ENCODE assay signal across 12 mouse cellular contexts in genomic region chr6:108665587-108665986, GRCm38 (mm10). TPM values are rescaled to one million over a fixed set of nuclear protein-coding genes. Genes with fewer than 3 reads are reported as not detected.
DNase-seq lines count a peak whose midpoint lies in the region; ATAC-seq and TF ChIP-seq lines count a peak whose summit lies in the region.
"Had no signal": no experiment of that assay in that cellular context is flagged by ENCODE, and none has a peak within 500 bp of the region (broad histone marks: within the 10 kb centered on the region; RNA-seq: fewer than 3 reads in every experiment).

No protein-coding gene starts in this region.

- TF ChIP-seq POLR2A in liver, adult 2 months (IDR thresholded peaks at IDR 0.05; ENCODE audit: extremely low read depth, insufficient read depth, low read length): no peak
- no peak; the same call in 1 of the 2 replicates for TF ChIP-seq POLR2A in CH12.LX (IDR thresholded peaks at IDR 0.05; ENCODE audit: low read depth, low read length)
- no peak for TF ChIP-seq POLR2A in cortical plate, adult 2 months (IDR thresholded peaks at IDR 0.05; ENCODE audit: extremely low read depth, insufficient read depth, low read length)

- TF ChIP-seq CTCF in liver, adult 2 months (IDR thresholded peaks at IDR 0.05; ENCODE audit: low read depth, low read length): no peak
- TF ChIP-seq CTCF in CH12.LX (conservative IDR thresholded peaks at IDR 0.05 in 1 of 2, IDR thresholded peaks at IDR 0.05 in 1 of 2; ENCODE audit: low read depth in 2 of 2, low read length in 2 of 2): no peak
- TF ChIP-seq CTCF in cortical plate, adult 2 months (IDR thresholded peaks at IDR 0.05; ENCODE audit: extremely low read depth, insufficient read depth, low read length): no peak

- peaks cover 34% of the 10 kb centered on the region for H3K36me3 ChIP-seq in liver, adult 2 months (ENCODE audit: control insufficient read depth, insufficient read depth, low read length)
- peaks cover 3% of the 10 kb centered on the region; the same call in 1 of the 2 replicates for H3K36me3 ChIP-seq in liver, embryonic 11.5 days (ENCODE audit: control insufficient read depth, insufficient read depth, low read length)
- H3K36me3 ChIP-seq in CH12.LX (replicated peaks in 1 of 2; ENCODE audit: control insufficient read depth in 1 of 2, insufficient read depth in 1 of 2, low read length in 1 of 2): peaks cover 29 to 48% of the 10 kb centered on the region in 2 experiments
- H3K36me3 ChIP-seq in stomach, embryonic 16.5 days (ENCODE audit: control insufficient read depth, insufficient read depth, low read length): no peaks in the 10 kb centered on the region; the same call in 1 of the 2 replicates
- no peaks in the 10 kb centered on the region for H3K36me3 ChIP-seq in neural tube, embryonic 15.5 days
- H3K36me3 ChIP-seq: hindbrain, embryonic 15.5 days had no signal

- no peaks in the 10 kb centered on the region for H3K9me3 ChIP-seq in liver, embryonic 11.5 days (ENCODE audit: control insufficient read depth, low read length)
- H3K9me3 ChIP-seq in CH12.LX (replicated peaks; ENCODE audit: low read length): no peaks in the 10 kb centered on the region
- no peaks in the 10 kb centered on the region for H3K9me3 ChIP-seq in stomach, embryonic 16.5 days (replicated peaks; ENCODE audit: control insufficient read depth, low read length)
- H3K9me3 ChIP-seq in neural tube, embryonic 15.5 days (replicated peaks): no peaks in the 10 kb centered on the region
- H3K9me3 ChIP-seq: forebrain, embryonic 12.5 days; hindbrain, embryonic 15.5 days had no signal

- no peak for DNase-seq in liver, adult 2 months (ENCODE audit: extremely low read depth, low read depth, low spot score)
- DNase-seq in liver, embryonic 11.5 days (ENCODE audit: low spot score): no peak
- no peak for DNase-seq in CH12.LX (ENCODE audit: extremely low read depth)
- no peak for DNase-seq in gastrocnemius, postnatal 14 days
- DNase-seq: cerebellum, adult 2 months; lung, embryonic 14.5 days; right cerebral cortex, postnatal 4 days had no signal

- no peak for TF ChIP-seq RAD21 in CH12.LX (IDR thresholded peaks at IDR 0.05; ENCODE audit: low read depth, low read length)

- peaks cover 19% of the 10 kb centered on the region for H3K4me1 ChIP-seq in liver, adult 2 months (ENCODE audit: control insufficient read depth, insufficient read depth, low read length)
- H3K4me1 ChIP-seq in liver, embryonic 11.5 days (replicated peaks; ENCODE audit: control insufficient read depth, insufficient read depth, low read length): peaks cover 15% of the 10 kb centered on the region
- H3K4me1 ChIP-seq in CH12.LX (ENCODE audit: control insufficient read depth in 1 of 2, insufficient read depth in 2 of 2): peaks cover 6 to 36% of the 10 kb centered on the region in 2 experiments; a peak in 3 of 4 replicates
- H3K4me1 ChIP-seq in cortical plate, adult 2 months (ENCODE audit: control insufficient read depth, insufficient read depth, low read length): peaks cover 11% of the 10 kb centered on the region; the same call in 1 of the 2 replicates
- peaks cover 43% of the 10 kb centered on the region for H3K4me1 ChIP-seq in stomach, embryonic 16.5 days (ENCODE audit: control insufficient read depth, insufficient read depth, low read length)
- peaks cover 36% of the 10 kb centered on the region for H3K4me1 ChIP-seq in neural tube, embryonic 15.5 days

- 59% methylated on average over 5 of the region's 5 CpGs for WGBS in liver, adult 2 months
- 71% methylated on average over 5 of the region's 5 CpGs for WGBS in liver, embryonic 11.5 days
- WGBS in stomach, embryonic 16.5 days: 61% methylated on average over 5 of the region's 5 CpGs
- 77% methylated on average over 5 of the region's 5 CpGs for WGBS in neural tube, embryonic 15.5 days

- no peak overlapping the region for H3K4me2 ChIP-seq in liver, embryonic 11.5 days
- peak overlapping the region; percentile 93 for H3K4me2 ChIP-seq in CH12.LX (ENCODE audit: insufficient read depth, low read depth, poor library complexity, severe bottlenecking)
- no peak overlapping the region for H3K4me2 ChIP-seq in stomach, embryonic 16.5 days (ENCODE audit: low read depth, low read length)
- no peak overlapping the region for H3K4me2 ChIP-seq in neural tube, embryonic 15.5 days
- H3K4me2 ChIP-seq: forebrain, embryonic 12.5 days; hindbrain, embryonic 15.5 days; lung, embryonic 14.5 days had no signal

- peak overlapping the region; percentile 4; the same call in 1 of the 2 replicates for H3K27ac ChIP-seq in liver, adult 2 months (replicated peaks; ENCODE audit: insufficient read depth, low read depth, low read length)
- H3K27ac ChIP-seq in liver, embryonic 11.5 days (ENCODE audit: low read depth, low read length): no peak overlapping the region
- H3K27ac ChIP-seq in CH12.LX (ENCODE audit: insufficient read depth, low read depth): peak overlapping the region; percentile 74
- no peak overlapping the region for H3K27ac ChIP-seq in cortical plate, adult 2 months (ENCODE audit: insufficient read depth, low read length)
- peak overlapping the region; percentile 46; the same call in 1 of the 2 replicates for H3K27ac ChIP-seq in stomach, embryonic 16.5 days (ENCODE audit: low read length)
- H3K27ac ChIP-seq in neural tube, embryonic 15.5 days (replicated peaks): no peak overlapping the region
- H3K27ac ChIP-seq: forebrain, embryonic 12.5 days; hindbrain, embryonic 15.5 days had no signal

- ATAC-seq in liver, embryonic 11.5 days (replicated peaks; ENCODE audit: low FRiP score): no peak
- ATAC-seq in stomach, embryonic 16.5 days (ENCODE audit: insufficient read depth, low FRiP score): no peak
- no peak for ATAC-seq in neural tube, embryonic 15.5 days (ENCODE audit: low FRiP score)

- H3K9ac ChIP-seq in liver, adult 2 months (ENCODE audit: low read depth, low read length): peak overlapping the region; percentile 8
- H3K9ac ChIP-seq in liver, embryonic 11.5 days (ENCODE audit: low read depth, low read length): no peak overlapping the region
- peak overlapping the region; percentile 97 for H3K9ac ChIP-seq in CH12.LX (ENCODE audit: insufficient read depth, low read depth)
- H3K9ac ChIP-seq in stomach, embryonic 16.5 days (ENCODE audit: low read length): no peak overlapping the region
- H3K9ac ChIP-seq in neural tube, embryonic 15.5 days (replicated peaks): no peak overlapping the region
- H3K9ac ChIP-seq: forebrain, embryonic 12.5 days; hindbrain, embryonic 15.5 days; lung, embryonic 14.5 days had no signal

- no peak for TF ChIP-seq EP300 in CH12.LX (IDR thresholded peaks at IDR 0.05; ENCODE audit: low read length)

- in situ Hi-C loops in CH12.LX (cut with MboI; ENCODE audit: low pct_ligation_motif_present, low pct_unique_long_range_greater_than_20kb, low sequenced_read_pairs): loop anchor here (5.0 kb wide), 1 partner anchor 37 kb away; no protein-coding TSS in a partner anchor

- H3K79me2 ChIP-seq in liver, adult 2 months (ENCODE audit: control insufficient read depth, insufficient read depth, low read length): no peaks in the 10 kb centered on the region; the same call in 1 of the 2 replicates
- peaks cover 52% of the 10 kb centered on the region for H3K79me2 ChIP-seq in CH12.LX (replicated peaks; ENCODE audit: control insufficient read depth, extremely low read depth, insufficient read depth, poor library complexity, severe bottlenecking)

- dilution Hi-C loops in CH12.LX (cut with MboI; ENCODE audit: extremely low pct_ligation_motif_present, extremely low pct_unique_long_range_greater_than_20kb, low sequenced_read_pairs): no loop called here

- no peak overlapping the region for H3K4me3 ChIP-seq in liver, adult 2 months (ENCODE audit: insufficient read depth, low read depth, low read length)
- no peak overlapping the region for H3K4me3 ChIP-seq in liver, embryonic 11.5 days (ENCODE audit: low read depth, low read length)
- peak overlapping the region; percentile 63 to 99 (median 64) for H3K4me3 ChIP-seq in CH12.LX (replicated peaks in 1 of 3; ENCODE audit: low read depth in 2 of 3, low read length in 2 of 3, poor library complexity in 1 of 3)
- H3K4me3 ChIP-seq in cortical plate, adult 2 months (ENCODE audit: insufficient read depth, low read length): peak overlapping the region; percentile 30
- no peak overlapping the region for H3K4me3 ChIP-seq in stomach, embryonic 16.5 days (replicated peaks; ENCODE audit: low read length)
- no peak overlapping the region for H3K4me3 ChIP-seq in neural tube, embryonic 15.5 days (replicated peaks)
- H3K4me3 ChIP-seq: forebrain, embryonic 12.5 days; hindbrain, embryonic 15.5 days had no signal

- no peaks in the 10 kb centered on the region for H3K27me3 ChIP-seq in liver, adult 2 months (ENCODE audit: control insufficient read depth, insufficient read depth, low read length)
- peaks cover 21% of the 10 kb centered on the region for H3K27me3 ChIP-seq in liver, embryonic 11.5 days (replicated peaks; ENCODE audit: control insufficient read depth, insufficient read depth, low read length)
- H3K27me3 ChIP-seq in CH12.LX (replicated peaks): no peaks in the 10 kb centered on the region
- H3K27me3 ChIP-seq in stomach, embryonic 16.5 days (ENCODE audit: control insufficient read depth, insufficient read depth, low read length): no peaks in the 10 kb centered on the region
- H3K27me3 ChIP-seq in neural tube, embryonic 15.5 days (replicated peaks): 0 out of 2 replicates have a peak, but pooled peaks cover 5% of the 10 kb centered on the region

- intact Hi-C loops in gastrocnemius, postnatal 14 days (cut with DNase I; ENCODE audit: low total_unique reads): no loop called here

TF ChIP-seq in CH12.LX, 34 proteins besides CTCF, POLR2A, EP300 and RAD21 (continues in another document):
- TF ChIP-seq BHLHE40 (IDR thresholded peaks at IDR 0.05; ENCODE audit: low read depth, low read length): no peak
- peak; percentile 52 for TF ChIP-seq ETS1 (conservative IDR thresholded peaks at IDR 0.05; ENCODE audit: low read depth, low read length)
- TF ChIP-seq SMC3 (IDR thresholded peaks at IDR 0.05; ENCODE audit: low read depth, low read length): no peak
- TF ChIP-seq JUND (conservative IDR thresholded peaks at IDR 0.05; ENCODE audit: low read depth, low read length): no peak
- no peak for TF ChIP-seq MXI1 (IDR thresholded peaks at IDR 0.05; ENCODE audit: low read depth, low read length)
- no peak for TF ChIP-seq NELFE (IDR thresholded peaks at IDR 0.05; ENCODE audit: low read depth, low read length)
- TF ChIP-seq UBTF (IDR thresholded peaks at IDR 0.05; ENCODE audit: low read depth, low read length): no peak

RNA-seq across cellular contexts. Expression of gene Bhlhe40, which starts 5.2 kb away (rescaled TPM):
- total RNA-seq in liver, adult 2 months (2014; rRNA removed): 33.0 and 35.0 TPM in 2 replicates
- polyA plus RNA-seq in liver, adult 2 months (2012; rRNA removed): 16.4 and 17.4 TPM in 2 replicates
- 8.3 and 8.9 TPM in 2 replicates for polyA plus RNA-seq in liver, embryonic 11.5 days (2014; fragmentation: Nextera tagmentation; extraction: Ambion mirVana)
- total RNA-seq in CH12.LX (2012; rRNA removed) (77.7 and 130 TPM in 2 replicates), CH12.LX (2014; rRNA removed) (44.6 and 55.4 TPM in 2 replicates)
- 109 and 117 TPM in 2 replicates for polyA plus RNA-seq in CH12.LX (2012; ENCODE audit: insufficient read length, low read depth)
- polyA plus RNA-seq in cortical plate, adult 2 months (2012; rRNA removed): 52.8 and 56.4 TPM in 2 replicates
- polyA plus RNA-seq in stomach, embryonic 16.5 days (2015; fragmentation: Nextera tagmentation; extraction: Ambion mirVana): 39.6 and 47.5 TPM in 2 replicates
- polyA plus RNA-seq in neural tube, embryonic 15.5 days (2015; fragmentation: Nextera tagmentation; extraction: Ambion mirVana): 5.3 and 8.5 TPM in 2 replicates
- 10 to 100 TPM; 30.2 to 51.0 TPM for total RNA-seq in gastrocnemius, postnatal 14 days (2021)

Comparison
In these comparisons a context has a peak if more than half of its experiments do, and no peak if none do; other contexts are left out.
1. H3K27ac ChIP-seq: peak in liver, adult 2 months (single experiment), CH12.LX (single experiment) and stomach, embryonic 16.5 days (single experiment); none in liver, embryonic 11.5 days (single experiment), cortical plate, adult 2 months (single experiment) and neural tube, embryonic 15.5 days (single experiment).
2. H3K9ac ChIP-seq: peak in liver, adult 2 months (single experiment) and CH12.LX (single experiment); none in liver, embryonic 11.5 days (single experiment), stomach, embryonic 16.5 days (single experiment) and neural tube, embryonic 15.5 days (single experiment).
3. H3K4me3 ChIP-seq: peak in CH12.LX (3 of 3) and cortical plate, adult 2 months (single experiment); none in liver, adult 2 months (single experiment), liver, embryonic 11.5 days (single experiment), stomach, embryonic 16.5 days (single experiment) and neural tube, embryonic 15.5 days (single experiment).